Mouse (Mus musculus): ENCODE results near the gene Scnn1b. TPM values are rescaled to one million over a fixed set of nuclear protein-coding genes. Genes with fewer than 3 reads are reported as not detected.

Scnn1b gene
- polyA plus RNA-seq, 1 experiment: not detected

- H3K4me1 ChIP-seq (ENCODE audit: control insufficient read depth, insufficient read depth, low read length): no peaks in the 10 kb centered on the region
- TF ChIP-seq CTCF (IDR thresholded peaks at IDR 0.05; ENCODE audit: insufficient read depth, low read depth, low read length) (no peak), POLR2A (IDR thresholded peaks at IDR 0.05; ENCODE audit: insufficient read depth, low read depth, low read length) (no peak)
- no peak overlapping the region for H3K4me3 ChIP-seq (ENCODE audit: insufficient read depth, low read depth, low read length)
- no peak overlapping the region for H3K27ac ChIP-seq (ENCODE audit: insufficient read depth, low read depth, low read length)
- WGBS: 84% methylated on average over 11 of the region's 11 CpGs
Measured at GRCm38 (mm10) chr7:121857177-121857884, 7.5 kb upstream of the Scnn1b start.

DNA sequence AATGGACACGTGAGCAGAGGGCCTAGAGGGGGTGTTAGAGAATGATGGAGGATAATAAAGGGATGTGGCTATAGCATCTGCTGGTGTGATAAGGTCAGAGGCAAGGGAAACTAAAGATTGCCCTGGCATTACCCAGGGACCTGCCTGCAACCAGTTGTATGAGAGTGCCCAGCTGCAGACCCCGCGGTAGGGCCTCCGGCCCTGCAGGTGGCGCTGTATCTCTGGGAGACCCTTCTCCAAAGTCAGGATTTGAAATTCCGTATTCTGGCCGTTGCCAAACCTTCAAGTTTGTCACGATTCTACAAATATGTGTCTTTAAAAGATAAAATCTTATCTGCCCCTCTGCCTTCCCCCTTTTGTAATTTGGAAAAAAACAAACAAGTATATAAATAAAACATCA is 5.9 kb upstream of the Scnn1b start:
- no peak overlapping the region for H3K4me3 ChIP-seq (ENCODE audit: insufficient read depth, low read depth, low read length)
- H3K27ac ChIP-seq (ENCODE audit: insufficient read depth, low read depth, low read length): no peak overlapping the region
- TF ChIP-seq CTCF (IDR thresholded peaks at IDR 0.05; ENCODE audit: insufficient read depth, low read depth, low read length) (no peak), POLR2A (IDR thresholded peaks at IDR 0.05; ENCODE audit: insufficient read depth, low read depth, low read length) (no peak)
- no peaks in the 10 kb centered on the region for H3K4me1 ChIP-seq (ENCODE audit: control insufficient read depth, insufficient read depth, low read length)
- WGBS: 88% methylated on average over 8 of the region's 8 CpGs

- no peak overlapping the region for H3K27ac ChIP-seq (ENCODE audit: insufficient read depth, low read depth, low read length)
- 87% methylated on average over 3 of the region's 3 CpGs for WGBS
- H3K4me1 ChIP-seq (ENCODE audit: control insufficient read depth, insufficient read depth, low read length): no peaks in the 10 kb centered on the region
- TF ChIP-seq POLR2A (IDR thresholded peaks at IDR 0.05; ENCODE audit: insufficient read depth, low read depth, low read length) (no peak), CTCF (IDR thresholded peaks at IDR 0.05; ENCODE audit: insufficient read depth, low read depth, low read length) (no peak)
- H3K4me3 ChIP-seq (ENCODE audit: insufficient read depth, low read depth, low read length): no peak overlapping the region
Measured at GRCm38 (mm10) chr7:121871631-121872030, 6.8 kb downstream of the Scnn1b start.

- WGBS: 74% methylated on average over 3 of the region's 3 CpGs
- no peak overlapping the region for H3K27ac ChIP-seq (ENCODE audit: insufficient read depth, low read depth, low read length)
- TF ChIP-seq CTCF (IDR thresholded peaks at IDR 0.05; ENCODE audit: insufficient read depth, low read depth, low read length) (no peak), POLR2A (IDR thresholded peaks at IDR 0.05; ENCODE audit: insufficient read depth, low read depth, low read length) (no peak)
Measured at GRCm38 (mm10) chr7:121873998-121874397, 9.2 kb downstream of the Scnn1b start.

GRCm38 (mm10) chr7:121874784-121875183 is 9.9 kb downstream of the Scnn1b start:
- Histone ChIP-seq H3K4me1 (ENCODE audit: control insufficient read depth, insufficient read depth, low read length) (no peaks in the 10 kb centered on the region), H3K27ac (ENCODE audit: insufficient read depth, low read depth, low read length) (no peak overlapping the region), H3K4me3 (ENCODE audit: insufficient read depth, low read depth, low read length) (no peak overlapping the region)
- WGBS: 90% methylated on average over 7 of the region's 7 CpGs
- TF ChIP-seq POLR2A (IDR thresholded peaks at IDR 0.05; ENCODE audit: insufficient read depth, low read depth, low read length) (no peak), CTCF (IDR thresholded peaks at IDR 0.05; ENCODE audit: insufficient read depth, low read depth, low read length) (no peak)

More at GRCm38 (mm10) chr7:121873998-121874397, 9.2 kb downstream of the Scnn1b start:
- Histone ChIP-seq H3K4me3 (ENCODE audit: insufficient read depth, low read depth, low read length) (no peak overlapping the region), H3K4me1 (ENCODE audit: control insufficient read depth, insufficient read depth, low read length) (no peaks in the 10 kb centered on the region)

- no peak overlapping the region for H3K4me3 ChIP-seq (ENCODE audit: insufficient read depth, low read depth, low read length)
- WGBS: 90% methylated on average over 4 of the region's 4 CpGs
- no peak overlapping the region for H3K27ac ChIP-seq (ENCODE audit: insufficient read depth, low read depth, low read length)
- TF ChIP-seq CTCF (IDR thresholded peaks at IDR 0.05; ENCODE audit: insufficient read depth, low read depth, low read length) (no peak), POLR2A (IDR thresholded peaks at IDR 0.05; ENCODE audit: insufficient read depth, low read depth, low read length) (no peak)
- H3K4me1 ChIP-seq (ENCODE audit: control insufficient read depth, insufficient read depth, low read length): no peaks in the 10 kb centered on the region
Measured at GRCm38 (mm10) chr7:121880246-121880645, 15.4 kb downstream of the Scnn1b start.

DNA sequence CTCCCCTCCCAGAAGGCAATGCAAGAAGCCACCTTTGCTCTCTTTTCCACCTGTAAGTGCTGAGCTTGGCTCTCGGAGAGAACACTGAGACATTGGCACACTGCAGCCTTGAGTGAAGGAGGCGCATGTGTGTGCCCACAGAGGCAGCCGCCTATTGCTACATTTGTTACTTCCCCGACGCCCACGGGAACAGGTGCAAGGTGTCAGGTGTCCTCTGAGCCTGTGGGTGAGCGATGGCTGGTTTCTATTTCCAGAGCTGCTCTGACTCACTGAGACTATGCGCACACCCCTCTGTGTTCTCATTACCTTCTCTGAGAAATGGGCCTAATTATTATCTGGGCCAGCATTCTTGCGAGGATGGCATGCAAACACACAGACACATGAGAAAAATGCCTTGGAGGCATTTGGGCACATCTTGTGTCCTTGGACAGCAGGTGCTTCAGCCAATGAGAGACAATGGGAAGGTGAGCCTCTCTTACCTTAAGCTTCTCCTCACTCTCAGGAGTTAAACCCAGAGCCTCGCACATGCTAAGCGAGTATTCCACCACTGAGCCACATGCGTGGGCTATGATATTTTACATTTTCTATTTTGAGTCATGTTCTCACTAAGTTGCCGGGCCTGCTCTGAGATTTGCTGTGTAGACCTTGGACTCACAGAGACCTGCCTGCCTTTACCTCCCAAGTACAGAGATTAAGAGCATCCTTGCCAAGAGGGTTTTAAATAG is 26.0 kb downstream of the Scnn1b start:
- no peak for TF ChIP-seq CTCF (IDR thresholded peaks at IDR 0.05; ENCODE audit: insufficient read depth, low read depth, low read length)
- no peak for TF ChIP-seq POLR2A (IDR thresholded peaks at IDR 0.05; ENCODE audit: insufficient read depth, low read depth, low read length)
- no peak overlapping the region for H3K4me3 ChIP-seq (ENCODE audit: insufficient read depth, low read depth, low read length)
- H3K4me1 ChIP-seq (ENCODE audit: control insufficient read depth, insufficient read depth, low read length): no peaks in the 10 kb centered on the region; the same call in 1 of the 2 replicates
- H3K27ac ChIP-seq (ENCODE audit: insufficient read depth, low read depth, low read length): no peak overlapping the region
- WGBS: 68% methylated on average over 13 of the region's 13 CpGs

DNA sequence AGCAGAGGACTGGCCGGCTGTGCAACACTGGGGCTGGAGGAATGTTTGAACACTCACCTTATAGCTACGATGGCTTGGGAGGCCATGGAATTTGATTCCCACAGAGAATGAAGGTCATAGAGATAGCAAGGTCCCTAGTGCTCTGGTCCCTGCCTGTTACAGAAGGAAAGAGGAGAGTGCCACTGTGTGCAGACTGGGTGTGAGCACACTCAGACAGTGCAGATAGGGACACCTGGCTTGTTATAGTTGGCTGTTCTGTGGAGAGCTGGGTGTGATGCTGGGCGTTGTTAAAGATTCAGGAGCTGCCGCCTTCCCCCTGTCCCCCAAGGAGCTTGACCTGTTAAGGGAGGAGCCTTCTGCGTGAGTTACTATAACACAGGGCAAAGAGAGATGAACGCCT is 31.9 kb downstream of the Scnn1b start:
- no peak overlapping the region for H3K27ac ChIP-seq (ENCODE audit: insufficient read depth, low read depth, low read length)
- H3K4me1 ChIP-seq (ENCODE audit: control insufficient read depth, insufficient read depth, low read length): 0 out of 2 replicates have a peak, but pooled peaks cover 2% of the 10 kb centered on the region
- H3K4me3 ChIP-seq (ENCODE audit: insufficient read depth, low read depth, low read length): no peak overlapping the region
- 63% methylated on average over 6 of the region's 6 CpGs for WGBS
- TF ChIP-seq POLR2A (IDR thresholded peaks at IDR 0.05; ENCODE audit: insufficient read depth, low read depth, low read length) (no peak), CTCF (IDR thresholded peaks at IDR 0.05; ENCODE audit: insufficient read depth, low read depth, low read length) (no peak)

- 15% methylated on average over 14 of the region's 14 CpGs for WGBS
- no peak for TF ChIP-seq POLR2A (IDR thresholded peaks at IDR 0.05; ENCODE audit: insufficient read depth, low read depth, low read length)
- TF ChIP-seq CTCF (IDR thresholded peaks at IDR 0.05; ENCODE audit: insufficient read depth, low read depth, low read length): no peak
- H3K4me1 ChIP-seq (ENCODE audit: control insufficient read depth, insufficient read depth, low read length): 0 out of 2 replicates have a peak, but pooled peaks cover 2% of the 10 kb centered on the region
- H3K4me3 ChIP-seq (ENCODE audit: insufficient read depth, low read depth, low read length): no peak overlapping the region
- H3K27ac ChIP-seq (ENCODE audit: insufficient read depth, low read depth, low read length): no peak overlapping the region
Measured at GRCm38 (mm10) chr7:121899311-121899710, 34.5 kb downstream of the Scnn1b start.
